Mouse (Mus musculus) telencephalon, adult 2 months (tissue): ENCODE data around the gene Lcat.
"Not testable (repeated sequence)": the region's sequence is repeated elsewhere in the genome, so short reads cannot be mapped to it uniquely, and the experiment has no call there.

Experiments
- DNase-seq: peaks from one replicate; pipeline ENCODE4 v3.0.0-alpha.2; 2011; ENCODE audit warnings: low read depth, low spot score

The Lcat gene

DNA sequence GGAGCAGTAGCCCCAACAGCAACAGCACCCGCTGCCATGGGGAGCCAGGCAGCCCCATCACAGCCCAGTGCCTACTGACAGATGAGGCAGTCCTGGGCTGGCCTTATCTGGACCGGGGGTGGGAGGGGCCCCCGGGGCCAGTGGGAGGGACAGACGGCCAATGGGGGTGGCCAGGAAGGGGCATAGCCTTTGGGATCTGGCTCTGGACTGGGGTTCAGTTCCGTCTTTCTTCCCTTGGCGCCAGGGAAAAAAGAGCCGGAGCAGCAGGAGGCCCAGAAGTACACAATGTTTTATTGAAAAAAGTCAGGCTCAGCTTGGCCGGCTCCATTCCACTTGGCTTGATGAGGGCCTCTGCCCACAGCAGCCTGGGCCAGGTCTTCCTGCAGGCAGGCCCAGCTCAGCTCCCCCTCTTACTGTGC, at the start of gene Lcat:
Gene Lcat, minus strand, starts transcription at position 62 of the 419 bp plus-strand sequence.
- DNase-seq: no peak

DNA sequence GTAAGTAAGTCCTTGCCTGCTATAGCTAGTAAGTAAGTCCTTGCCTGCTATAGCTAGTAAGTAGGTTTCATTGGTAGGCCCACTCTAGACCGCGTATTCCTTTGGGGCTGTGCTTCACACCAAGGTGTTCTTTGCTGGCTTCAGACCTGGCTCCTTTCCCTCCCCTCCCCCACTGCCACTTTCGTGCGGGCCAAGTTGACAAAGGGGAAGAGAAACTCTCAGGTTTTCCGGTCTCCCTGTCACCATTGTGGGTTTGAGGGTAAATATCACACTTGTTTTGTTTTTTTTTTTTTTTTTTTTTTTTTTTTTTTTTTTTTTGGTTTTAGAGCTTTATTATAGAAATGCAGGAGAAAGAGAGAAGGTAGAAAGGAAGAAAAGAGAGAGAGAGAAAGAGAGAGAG, 49.3 kb upstream of the Lcat start:
- no peak for DNase-seq

DNA sequence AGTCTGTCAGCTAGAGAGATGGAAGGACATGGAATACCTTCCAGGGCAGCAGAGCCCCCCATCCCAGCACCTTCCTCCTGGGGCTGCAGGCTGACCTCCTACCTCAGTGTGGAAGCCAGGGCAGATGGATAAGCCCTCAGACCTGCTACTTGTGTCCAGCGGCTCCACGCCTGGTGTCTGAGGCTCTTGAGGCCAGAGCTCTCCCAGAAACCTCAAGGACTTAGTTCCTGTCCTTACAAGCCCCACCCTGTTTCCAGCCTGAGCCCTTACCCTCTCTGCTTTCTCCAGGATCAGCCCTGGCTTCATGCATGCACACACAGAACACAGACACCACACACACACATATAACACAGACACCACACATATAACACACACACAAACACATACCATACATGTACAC, 48.4 kb upstream of the Lcat start:
- DNase-seq: no peak

DNA sequence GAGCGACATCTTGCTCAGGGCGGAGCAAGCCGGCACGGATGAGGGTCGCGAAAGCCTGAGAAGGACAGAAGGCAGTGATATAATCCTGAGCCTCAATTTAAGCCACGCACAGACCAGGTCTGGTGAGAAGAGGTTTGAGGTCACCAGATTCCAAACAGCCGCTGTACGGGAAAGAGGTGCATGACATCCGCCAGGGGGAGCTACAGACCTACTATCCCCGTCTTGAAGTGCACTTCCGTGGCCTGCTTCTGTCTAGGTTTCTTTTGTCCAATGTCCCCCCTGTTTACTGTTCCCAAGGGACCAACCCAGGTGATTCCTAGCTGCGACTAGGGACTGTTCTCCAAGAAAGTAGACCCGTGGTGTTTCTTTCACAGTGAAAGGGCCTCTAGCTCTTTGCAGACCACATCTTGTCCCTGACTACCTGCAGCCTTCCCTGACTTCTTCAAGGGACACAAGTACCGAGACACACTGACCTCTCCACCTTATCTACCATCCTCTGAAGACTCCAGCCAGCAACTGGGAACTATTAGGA, 47.7 kb upstream of the Lcat start, which contains the start of gene Dus2:
Gene Dus2, plus strand, starts transcription at position 482 of the 532 bp plus-strand sequence.
- DNase-seq: peak; percentile 36

DNA sequence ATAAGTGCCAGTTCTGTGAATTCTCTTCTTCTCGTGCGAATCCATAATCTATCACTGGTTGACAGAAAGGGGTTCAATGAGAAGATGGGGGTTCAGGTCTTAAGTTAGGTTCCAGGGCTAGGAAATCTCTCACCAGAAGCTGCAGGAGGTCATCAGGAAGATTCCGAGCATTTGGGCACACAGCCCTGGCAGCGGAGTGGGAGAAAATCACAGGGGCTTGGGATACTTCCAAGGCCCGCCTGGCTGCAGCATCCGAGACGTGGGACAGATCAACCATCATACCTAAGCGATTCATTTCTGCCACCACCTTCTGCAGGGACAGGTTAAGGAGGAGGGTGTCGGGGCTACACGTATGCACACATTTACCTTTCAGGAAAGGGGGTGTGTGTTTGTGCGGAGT, 45.4 kb upstream of the Lcat start:
- DNase-seq: no peak

DNA sequence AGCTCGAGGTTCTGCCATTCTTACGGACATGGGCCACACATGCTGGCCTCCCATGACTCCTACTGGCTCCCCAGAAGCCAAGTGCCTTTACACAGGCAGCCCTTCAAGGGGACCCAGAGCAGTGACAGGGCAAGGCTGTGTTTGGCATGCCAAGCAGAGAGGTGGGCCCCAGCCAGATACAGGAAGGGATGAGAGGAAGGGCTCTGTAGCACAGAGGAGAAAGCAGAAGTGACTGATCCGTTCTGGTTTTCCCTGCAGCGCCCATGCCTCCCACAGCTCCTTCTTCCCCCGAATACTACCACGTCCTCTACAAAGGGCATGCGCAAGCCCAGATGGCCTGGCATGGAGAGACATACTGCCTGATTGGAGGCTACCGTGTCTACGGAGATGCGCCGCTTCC, 40.2 kb upstream of the Lcat start:
- DNase-seq: not testable (repeated sequence)

DNA sequence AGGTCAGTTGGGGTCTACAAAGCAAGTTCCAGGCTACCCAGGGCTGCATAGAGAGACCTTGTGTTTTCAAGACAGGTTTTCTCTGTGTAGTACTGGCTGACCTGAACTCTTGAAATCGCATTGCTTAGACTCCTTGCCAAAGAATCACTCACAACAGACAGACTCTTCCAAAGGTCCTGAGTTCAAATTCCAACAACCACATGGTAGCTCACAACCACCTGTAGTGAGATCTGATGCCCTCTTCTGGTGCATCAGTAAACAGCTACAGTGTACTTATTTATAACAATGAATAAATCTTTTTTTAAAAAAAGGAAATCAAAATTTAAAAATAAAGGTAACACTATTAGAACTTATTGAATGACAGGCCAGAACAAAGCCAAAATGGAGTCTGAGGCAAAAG, 38.0 kb upstream of the Lcat start:
- no peak for DNase-seq

DNA sequence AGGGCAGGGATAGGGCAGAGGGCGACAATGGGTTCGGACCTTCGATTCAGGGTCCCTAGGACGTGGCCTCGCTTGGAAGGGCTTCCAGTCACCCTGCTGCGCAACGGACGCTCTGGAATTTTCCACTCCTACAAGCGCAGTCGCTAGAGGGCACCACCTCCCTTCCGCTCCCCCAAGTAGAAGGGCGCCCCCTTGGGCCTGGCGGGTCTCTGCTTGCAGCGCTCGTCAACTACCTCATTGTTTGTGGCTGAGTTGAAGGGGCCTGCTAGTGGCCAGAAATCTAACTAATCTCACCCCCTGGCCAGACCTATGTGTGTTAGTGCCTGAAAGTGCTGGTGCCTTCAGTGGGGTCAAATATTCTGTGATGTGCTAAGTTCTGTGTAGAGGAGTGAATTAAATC, 36.1 kb upstream of the Lcat start, which contains the start of gene Dpep3:
Gene Dpep3, minus strand, starts transcription at position 105 of the 400 bp plus-strand sequence.
- no peak for DNase-seq

DNA sequence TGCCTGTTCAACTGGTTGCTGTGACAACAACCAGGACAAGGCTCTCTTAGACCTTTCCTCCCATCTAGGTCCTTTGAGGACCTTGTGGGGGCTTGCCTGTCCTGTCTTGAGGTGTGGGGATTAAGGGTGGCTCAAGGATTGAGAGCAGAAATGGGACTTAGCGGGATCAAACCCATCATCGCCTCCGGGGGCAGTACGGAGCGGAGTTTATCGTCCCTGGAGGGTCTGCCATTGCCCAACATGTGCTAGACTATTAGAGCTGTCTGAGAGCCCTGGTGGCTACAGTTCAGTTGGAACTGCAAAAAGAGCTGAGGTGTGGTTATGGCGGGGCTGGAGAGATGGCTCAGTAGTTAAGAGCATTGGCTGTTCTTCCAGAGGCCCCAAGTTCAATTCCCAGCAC, 32.2 kb upstream of the Lcat start:
- no peak for DNase-seq

DNA sequence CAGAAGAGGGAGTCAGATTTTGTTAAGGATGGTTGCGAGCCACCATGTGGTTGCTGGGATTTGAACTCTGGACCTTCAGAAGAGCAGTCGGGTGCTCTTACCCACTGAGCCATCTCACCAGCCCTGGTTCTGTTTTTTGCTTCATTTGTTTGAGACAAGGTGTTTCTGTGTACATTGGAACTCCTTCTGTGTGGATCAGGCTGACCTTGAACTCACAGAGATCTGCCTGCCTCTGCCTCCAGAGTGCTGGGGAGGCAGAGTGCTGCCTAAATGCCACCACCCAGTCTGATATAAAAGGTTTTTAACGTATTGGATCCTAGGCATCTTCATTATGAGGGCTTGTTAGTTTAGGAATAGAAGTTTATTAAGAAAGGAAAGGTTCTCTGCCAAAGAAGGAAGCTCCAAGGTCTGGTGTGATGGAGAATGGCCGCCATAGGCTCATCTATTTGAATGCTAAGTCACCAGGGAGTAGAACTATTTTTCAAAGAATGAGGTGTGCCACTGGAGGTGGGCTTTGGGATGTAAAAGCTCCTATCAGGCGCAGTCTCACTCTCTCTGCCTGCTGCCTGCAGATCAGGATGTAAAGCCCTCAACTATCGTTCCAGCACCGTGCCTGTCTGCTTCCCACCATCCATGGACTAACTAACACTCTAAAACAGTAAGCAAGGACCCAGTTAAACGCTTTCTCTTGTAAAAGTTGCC, 28.0 kb upstream of the Lcat start:
- no peak for DNase-seq

DNA sequence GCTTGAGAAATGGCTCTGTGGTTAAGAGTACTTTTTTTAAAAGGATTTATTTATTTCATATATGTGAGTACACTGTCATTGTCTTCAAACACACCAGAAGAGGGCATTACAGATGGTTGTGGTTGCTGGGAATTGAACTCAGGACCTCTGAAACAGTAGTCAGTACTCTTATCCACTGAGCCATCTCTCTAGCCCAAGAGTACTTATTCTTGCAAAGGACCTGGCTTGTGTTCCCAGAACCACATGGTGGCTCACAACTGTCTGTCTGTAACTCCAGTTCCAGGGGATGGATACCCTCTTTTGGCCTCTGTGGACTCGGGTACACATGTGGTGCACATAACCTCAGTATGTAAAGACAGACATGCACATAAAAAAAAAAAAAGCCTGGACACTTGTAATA, 26.2 kb upstream of the Lcat start:
- DNase-seq: no peak

DNA sequence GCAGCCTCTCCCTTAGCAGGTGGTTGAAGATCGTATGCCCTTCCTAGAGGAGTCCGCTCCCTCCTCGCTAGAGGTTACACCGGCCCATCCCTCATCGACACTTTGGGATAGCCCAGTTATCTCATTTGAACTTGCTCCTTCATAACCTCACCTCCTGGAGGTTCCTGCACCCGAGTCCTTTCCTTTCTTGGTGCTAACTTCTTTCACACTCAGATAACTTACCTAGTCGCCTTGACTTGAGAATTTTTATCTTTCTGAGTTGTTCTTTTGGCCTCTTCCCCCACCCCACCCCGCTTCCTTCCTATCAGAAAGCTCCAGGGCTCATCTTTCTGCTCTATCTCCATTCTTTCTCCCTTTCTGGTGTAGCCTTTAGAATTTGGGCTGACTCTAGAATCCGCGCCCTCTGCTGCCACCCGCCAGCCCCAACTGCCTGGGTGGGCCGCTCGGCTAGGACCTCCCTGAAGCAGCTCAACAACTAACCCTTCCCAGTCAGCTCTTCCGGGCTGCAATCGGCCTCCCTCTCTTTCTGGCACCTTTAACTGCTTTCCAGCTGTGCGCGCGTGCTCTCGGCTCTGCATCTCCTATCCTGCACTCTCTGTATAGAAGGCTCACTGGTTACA, 23.6 kb upstream of the Lcat start:
- no peak for DNase-seq

DNA sequence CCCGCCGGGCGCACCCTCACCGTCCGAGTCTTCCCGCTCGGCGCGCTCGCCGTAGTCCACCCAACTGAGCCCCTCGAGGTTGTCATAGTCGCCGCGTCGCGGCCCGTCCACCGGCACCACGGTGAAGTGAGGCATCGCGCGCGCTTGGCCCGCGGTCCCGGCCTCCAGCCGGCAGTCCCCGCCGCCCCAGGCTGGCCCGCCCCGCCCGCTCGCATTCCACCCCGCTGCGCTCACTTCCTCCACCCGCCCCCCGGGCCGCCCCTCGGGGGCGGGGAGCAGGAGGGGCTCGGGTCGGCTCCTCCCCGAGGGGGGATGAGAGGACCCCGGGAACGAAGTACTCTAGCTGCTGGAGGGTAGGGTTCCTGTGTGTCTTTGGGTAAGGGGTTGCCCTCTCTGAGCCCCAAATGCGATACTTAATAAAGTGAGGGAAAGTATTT, 22.7 kb upstream of the Lcat start, which contains the start of gene Slc12a4:
Gene Slc12a4, minus strand, starts transcription at position 193 of the 437 bp plus-strand sequence.
- DNase-seq: no peak

DNA sequence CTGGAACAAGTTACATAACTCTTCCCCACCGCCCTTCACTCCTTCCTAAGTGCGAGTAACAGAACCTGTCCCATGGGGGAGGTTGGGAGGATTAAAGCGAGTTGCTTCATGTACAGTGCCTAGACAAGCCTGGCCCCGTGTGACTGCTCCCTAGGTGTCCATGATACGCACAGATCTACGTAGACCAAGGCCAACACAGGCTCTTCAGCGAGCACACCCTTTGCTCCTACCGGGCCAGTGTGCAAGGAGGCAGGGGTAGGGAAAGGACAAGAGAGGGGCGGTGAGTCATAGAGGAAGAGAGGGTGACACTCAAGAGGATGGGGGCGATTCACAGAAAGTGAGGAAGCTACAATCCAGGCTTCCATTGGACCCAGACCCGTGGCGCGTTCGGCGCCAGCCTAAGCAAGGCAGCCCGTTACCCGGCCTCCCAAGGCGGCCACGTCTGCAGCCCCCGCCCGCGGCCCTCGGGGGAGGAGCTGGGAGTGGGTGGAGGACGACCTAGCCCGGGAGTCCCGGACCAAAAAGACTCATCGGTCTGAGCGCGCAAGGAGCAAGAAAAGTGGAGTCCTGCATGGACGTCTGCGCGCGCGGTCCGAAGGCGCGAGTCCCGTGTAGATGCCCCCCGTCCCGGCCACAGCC, 22.2 kb upstream of the Lcat start:
- DNase-seq: no peak

DNA sequence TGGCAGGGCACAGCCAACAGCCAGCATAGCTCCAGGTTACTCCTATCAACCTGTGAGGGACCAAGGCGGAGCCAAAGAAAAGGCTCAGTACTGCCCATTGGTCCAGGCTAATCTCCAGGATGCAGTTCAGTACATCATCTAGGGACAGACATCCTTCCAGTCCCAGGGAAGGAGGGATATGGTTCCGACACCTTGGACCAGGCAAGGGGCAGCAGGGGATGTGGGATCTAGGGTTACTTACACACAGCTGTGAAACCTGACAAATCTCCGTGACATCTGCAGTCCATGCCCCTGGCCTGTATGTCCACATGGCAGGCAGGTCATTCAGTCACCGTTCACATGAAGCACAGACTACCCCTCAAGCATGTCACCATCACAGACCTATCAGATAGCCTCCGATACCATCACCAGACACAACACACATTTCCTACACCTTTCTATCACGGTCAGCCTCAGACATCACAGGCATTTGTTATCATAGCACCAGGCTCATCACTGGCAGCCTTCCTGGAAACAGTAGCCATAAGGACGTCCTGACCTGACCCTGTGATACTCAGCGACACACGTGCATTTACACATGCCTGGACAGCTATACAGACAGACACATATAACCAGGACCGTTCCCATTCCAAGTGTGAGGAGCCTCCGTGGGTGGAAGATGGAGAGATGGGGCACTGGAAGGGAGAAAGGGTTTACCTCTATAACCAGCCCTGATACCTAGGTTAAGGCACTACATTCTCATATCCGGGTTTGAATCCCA, 21.5 kb upstream of the Lcat start:
- DNase-seq: no peak

DNA sequence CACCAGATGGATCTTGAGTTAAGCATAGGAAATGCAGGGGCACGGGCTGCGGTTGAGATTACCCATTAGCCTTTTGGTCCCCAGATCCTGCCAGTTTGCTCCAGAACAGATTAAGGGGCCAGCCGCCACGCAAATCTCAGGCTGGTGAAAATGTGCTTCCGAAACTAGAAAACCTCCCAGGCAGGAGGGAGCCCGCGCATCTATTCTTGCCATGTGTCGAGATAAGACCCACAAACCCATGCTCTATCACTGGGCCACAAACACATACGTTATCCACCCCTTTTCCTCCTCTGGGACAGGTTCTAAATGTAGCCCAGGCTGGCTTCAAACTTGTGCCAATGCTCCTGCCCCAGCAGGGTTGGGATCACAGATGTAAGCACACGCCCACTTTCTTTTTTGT, 18.4 kb upstream of the Lcat start:
- no peak for DNase-seq

DNA sequence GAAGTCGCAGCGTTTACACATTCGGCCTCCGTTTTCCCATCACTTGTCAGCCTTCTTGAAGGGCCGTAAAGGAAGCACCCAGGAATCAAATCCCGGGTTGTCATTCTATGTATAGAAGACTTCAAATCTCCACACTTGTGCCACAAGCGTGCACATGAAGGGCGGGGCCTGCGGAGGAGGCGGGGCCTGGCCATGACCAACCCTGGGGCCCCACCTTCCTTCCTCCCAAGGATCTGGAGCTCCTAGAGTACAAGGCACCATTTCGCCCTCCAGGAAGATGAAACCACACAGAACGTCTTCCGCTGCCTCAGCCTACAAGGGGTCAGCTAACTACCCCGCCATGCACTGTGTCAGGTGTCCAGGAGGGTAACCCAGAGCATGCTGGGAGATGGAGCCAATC, 17.9 kb upstream of the Lcat start:
- no peak for DNase-seq

DNA sequence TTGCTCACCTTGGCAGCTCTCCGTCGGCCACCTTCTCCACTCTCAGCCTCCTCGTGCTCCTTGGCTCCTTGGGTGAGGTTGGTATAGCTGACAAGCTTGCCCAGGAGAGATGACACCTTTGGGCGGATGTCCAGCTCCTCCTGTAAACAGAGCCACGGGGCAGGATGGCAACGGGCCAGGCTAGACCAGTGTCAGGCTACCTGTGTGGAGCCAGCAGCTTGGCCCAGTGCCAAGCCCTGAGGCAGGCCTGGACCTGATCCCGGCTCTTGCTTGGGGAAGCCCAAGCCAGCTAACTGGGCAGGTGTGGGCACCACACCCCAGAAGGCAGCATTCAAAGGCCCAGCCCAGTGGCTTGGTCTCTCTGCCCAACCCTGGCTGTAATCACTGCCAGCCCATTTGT, 16.2 kb upstream of the Lcat start:
- DNase-seq: no peak

DNA sequence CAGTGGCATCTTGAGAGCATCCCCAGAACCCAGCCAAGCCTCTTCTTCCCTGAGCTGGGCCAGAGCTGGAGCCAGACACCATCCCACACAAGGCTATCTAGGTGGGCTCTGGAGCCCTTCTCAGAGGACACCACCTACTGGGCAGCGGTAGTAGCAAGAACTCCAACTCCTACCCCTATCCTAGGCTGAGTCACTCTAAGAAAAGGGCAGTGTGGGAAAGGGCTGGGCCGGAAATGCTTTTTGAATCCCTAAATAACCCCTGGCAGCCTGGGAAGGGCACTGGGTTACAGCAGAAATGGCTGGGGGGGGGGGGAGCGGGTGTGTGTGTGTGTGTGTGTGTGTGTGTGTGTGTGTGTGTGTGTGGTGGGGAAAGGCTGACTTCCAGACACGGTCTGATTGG, 14.6 kb upstream of the Lcat start:
- no peak for DNase-seq

DNA sequence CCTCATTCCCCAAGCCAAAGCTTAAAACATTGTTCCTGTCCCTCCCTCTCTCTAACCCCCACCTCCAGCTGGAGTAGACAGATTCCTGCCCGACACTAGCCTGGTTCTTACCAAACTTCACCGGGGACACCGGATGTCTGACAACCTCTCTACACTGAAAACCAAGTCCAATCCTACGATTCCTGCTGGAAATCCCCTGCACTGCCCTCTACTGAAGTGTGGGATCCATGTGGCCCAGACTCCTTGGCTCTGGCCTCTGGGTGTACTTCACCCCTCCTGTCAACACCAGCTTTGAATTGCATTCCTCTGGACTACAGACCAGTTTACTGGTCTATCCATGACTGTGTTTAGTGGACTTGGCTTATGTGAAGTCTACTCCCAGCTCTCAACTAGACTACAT, 13.4 kb upstream of the Lcat start:
- no peak for DNase-seq

DNA sequence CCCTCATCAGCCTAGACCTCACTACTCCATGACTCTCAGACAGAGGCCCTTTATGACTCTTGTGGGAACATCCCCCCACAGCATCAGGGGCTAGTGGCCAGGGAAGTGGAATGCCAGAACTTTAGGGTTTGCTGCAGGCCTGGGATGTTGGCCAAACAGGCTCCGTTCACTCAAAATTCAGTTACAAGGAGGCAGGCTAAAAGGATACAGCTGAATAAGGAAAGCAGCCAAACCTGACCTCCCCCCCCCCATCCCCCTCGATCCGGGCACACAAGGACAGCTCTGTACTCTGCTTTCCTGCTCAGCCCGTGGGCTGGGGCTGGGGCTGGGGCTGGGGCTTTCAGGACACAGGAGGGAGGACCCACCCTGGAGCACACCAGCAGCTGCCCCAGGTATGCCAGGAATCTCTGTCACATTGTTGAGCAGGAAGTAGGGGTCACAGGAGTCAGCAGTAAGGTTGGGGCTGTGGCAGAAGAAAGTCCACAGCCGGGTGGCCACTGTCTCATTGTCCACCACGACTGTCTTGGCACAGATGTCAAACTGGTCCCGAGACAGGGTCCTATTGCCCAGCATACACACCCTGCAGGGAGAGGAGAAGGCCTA, 8.0 kb upstream of the Lcat start:
- no peak for DNase-seq
